Mouse (Mus musculus) heart, embryonic 14.5 days (tissue): ENCODE measurements around the gene Acod1. TPM values are rescaled to one million over a fixed set of nuclear protein-coding genes. Genes with fewer than 3 reads are reported as not detected.

Experiments used
- ATAC-seq: fragments of 200-750 bp; cut with Nextera tagmentation; 2 replicates; pipeline ENCODE4 v1.8.0; 2017; ENCODE audit warnings: low read depth, moderate TSS enrichment; ENCODE audit not compliant: insufficient number of reproducible peaks, insufficient read depth, low FRiP score
- H3K27ac ChIP-seq, 2 experiments: fragments of 200-500 bp in 1 of 2; fragments of 300-500 bp in 1 of 2; sonication (generic) in 1 of 2; replicated peaks in 1 of 2; 2 replicates each; pipeline ENCODE4 v1.5.1; 2012 to 2014; ENCODE audit warnings: low read depth in 2 of 2, low read length in 2 of 2, control low read depth in 1 of 2, mild to moderate bottlenecking in 1 of 2, mixed read lengths in 1 of 2; ENCODE audit not compliant: control insufficient read depth in 1 of 2, insufficient read depth in 1 of 2
- H3K27me3 ChIP-seq: fragments of 300-500 bp; sonication (generic); 2 replicates; pipeline ENCODE4 v1.6.1; 2014; ENCODE audit warnings: mild to moderate bottlenecking, low read length, control low read depth; ENCODE audit not compliant: control insufficient read depth, insufficient read depth
- H3K36me3 ChIP-seq: fragments of 300-500 bp; sonication (generic); 2 replicates; pipeline ENCODE4 v1.6.1; 2014; ENCODE audit warnings: mild to moderate bottlenecking, control low read depth, low read length, mixed read lengths; ENCODE audit not compliant: control insufficient read depth, insufficient read depth
- H3K4me1 ChIP-seq, 2 experiments: fragments of 200-500 bp in 1 of 2; fragments of 300-500 bp in 1 of 2; sonication (generic) in 1 of 2; 2 replicates each; pipeline ENCODE4 v1.6.1; 2012 to 2014; ENCODE audit warnings: low read length in 2 of 2, control low read depth in 1 of 2, mixed read lengths in 1 of 2; ENCODE audit not compliant: control insufficient read depth in 2 of 2, insufficient read depth in 2 of 2
- H3K4me2 ChIP-seq: fragments of 300-500 bp; sonication (generic); 2 replicates; pipeline ENCODE4 v1.6.1; 2014; ENCODE audit warnings: mild to moderate bottlenecking, low read length
- H3K4me3 ChIP-seq, 2 experiments: fragments of 200-500 bp in 1 of 2; fragments of 300-500 bp in 1 of 2; sonication (generic) in 1 of 2; 2 replicates each; pipeline ENCODE4 v1.5.1; 2012 to 2014; ENCODE audit warnings: low read length in 2 of 2, mild to moderate bottlenecking in 2 of 2, control low read depth in 1 of 2, low read depth in 1 of 2, moderate library complexity in 1 of 2; ENCODE audit not compliant: control insufficient read depth in 1 of 2, insufficient read depth in 1 of 2
- H3K9ac ChIP-seq: fragments of 300-500 bp; sonication (generic); 2 replicates; pipeline ENCODE4 v1.6.1; 2014; ENCODE audit warnings: mild to moderate bottlenecking, low read length
- H3K9me3 ChIP-seq: fragments of 300-500 bp; sonication (generic); 2 replicates; pipeline ENCODE4 v1.6.1; 2016; ENCODE audit warnings: low read length, control low read depth; ENCODE audit not compliant: control insufficient read depth
- WGBS: fragments of 180-500 bp; shearing (Covaris S2); extraction: QIAGEN DNeasy Blood & Tissue Kit; methylation state at CpG from one replicate; pipeline ENCODE4 v1.1.7; 2014; 5-methylcytosine and 5-hydroxymethylcytosine counted together
- polyA plus RNA-seq: library from polyadenylated mRNA; unstranded; fragments of >200 nt; fragmentation: Nextera tagmentation; extraction: Ambion mirVana; gene quantifications from 2 replicates; pipeline ENCODE4 v1.2.1, GENCODE M21; 2014

The Acod1 gene
- polyA plus RNA-seq, 1 experiment from 2014 or later = not detected

DNA sequence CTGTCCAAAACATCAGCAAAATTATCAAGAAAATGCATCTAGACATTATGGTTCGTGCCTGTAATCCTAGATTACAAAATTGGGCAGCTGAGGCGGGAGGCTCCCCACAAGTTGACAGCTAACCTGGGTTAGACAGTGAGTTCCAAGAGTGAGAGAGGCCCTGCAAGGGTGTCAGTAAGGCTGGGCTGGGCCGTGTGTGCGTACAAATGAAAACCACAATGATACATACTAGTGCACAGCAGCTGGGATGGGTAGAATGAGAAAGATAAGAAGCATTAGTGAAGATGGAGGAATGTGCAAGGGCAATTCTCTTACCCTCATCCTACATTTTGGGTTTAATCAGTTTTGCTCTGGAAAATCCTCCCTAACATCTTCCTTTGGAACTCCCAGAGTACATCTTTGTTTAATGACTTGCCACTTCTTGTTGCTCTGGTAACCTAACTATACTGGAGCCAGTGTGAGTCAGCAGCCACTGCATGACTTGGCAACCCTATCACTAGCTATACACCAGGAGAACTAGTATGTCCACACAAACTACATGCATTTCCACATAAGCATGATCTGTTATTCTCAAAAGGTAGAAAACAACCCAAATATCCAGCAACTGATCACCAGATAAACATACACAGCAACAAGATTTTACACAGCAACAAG, 40.0 kb downstream of the Acod1 start:
- Histone ChIP-seq H3K4me2 (no peak overlapping the region), H3K9ac (no peak overlapping the region), H3K4me3 (no peak overlapping the region), H3K36me3 (peaks cover 79% of the 10 kb centered on the region), H3K27ac (no peak overlapping the region), H3K9me3 (no peaks in the 10 kb centered on the region), H3K27me3 (no peaks in the 10 kb centered on the region), H3K4me1 (no peaks in the 10 kb centered on the region)
- WGBS = 90% methylated on average over 4 of the region's 4 CpGs
- no peak for ATAC-seq

DNA sequence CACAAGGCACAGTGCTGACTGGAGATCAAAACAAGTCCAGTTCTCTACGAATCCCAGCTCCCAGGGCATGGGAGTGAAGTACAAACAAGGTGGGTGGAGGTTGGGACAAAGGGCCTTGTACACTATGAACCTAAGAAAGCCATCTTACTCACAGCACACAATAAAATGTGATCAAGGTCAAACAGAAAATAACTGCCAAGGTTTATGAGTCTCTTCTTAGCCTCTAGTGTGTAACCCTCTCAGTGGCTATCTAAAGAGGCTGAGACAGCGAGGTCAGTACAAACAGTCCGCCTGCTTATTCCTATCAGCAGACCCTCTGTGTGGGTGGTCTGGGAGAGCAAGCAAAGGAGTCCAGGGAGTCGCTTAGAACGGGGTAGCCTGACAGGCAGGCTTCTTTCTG, 41.1 kb downstream of the Acod1 start:
- H3K4me1 ChIP-seq = no peaks in the 10 kb centered on the region
- H3K9me3 ChIP-seq = no peaks in the 10 kb centered on the region
- WGBS = 67% methylated on average over 5 of the region's 5 CpGs
- H3K4me2 ChIP-seq = no peak overlapping the region
- no peak overlapping the region for H3K4me3 ChIP-seq
- H3K9ac ChIP-seq = no peak overlapping the region
- H3K36me3 ChIP-seq = peaks cover 83% of the 10 kb centered on the region
- no peak overlapping the region for H3K27ac ChIP-seq
- no peak for ATAC-seq
- H3K27me3 ChIP-seq = no peaks in the 10 kb centered on the region

DNA sequence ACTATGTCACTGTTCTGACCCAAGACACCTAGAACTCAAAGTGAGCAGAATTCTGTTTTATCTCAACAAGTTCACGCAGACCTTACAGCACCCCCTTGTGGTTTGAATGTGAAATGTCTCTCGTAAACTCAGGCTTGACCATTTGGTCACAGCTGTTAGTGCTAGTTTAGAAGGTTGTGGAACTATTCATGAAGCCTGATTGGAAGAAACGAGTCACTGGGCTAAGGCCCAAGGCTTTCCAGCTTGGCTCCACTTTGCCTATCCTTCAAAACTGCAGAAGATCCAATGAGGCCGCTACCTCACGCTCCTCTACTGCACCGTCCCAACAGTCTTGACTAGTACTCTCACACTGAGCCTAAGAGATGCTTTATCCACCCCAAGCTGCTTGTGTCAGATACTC, 41.8 kb downstream of the Acod1 start:
- no peak overlapping the region for H3K9ac ChIP-seq
- H3K4me2 ChIP-seq = no peak overlapping the region
- H3K4me3 ChIP-seq = no peak overlapping the region
- peaks cover 84% of the 10 kb centered on the region for H3K36me3 ChIP-seq
- H3K4me1 ChIP-seq = peaks cover 0 to 4% of the 10 kb centered on the region in 2 experiments; a peak in 1 of 4 replicates
- no peaks in the 10 kb centered on the region for H3K9me3 ChIP-seq
- no peak overlapping the region for H3K27ac ChIP-seq
- WGBS = 71% methylated on average over 6 of the region's 6 CpGs
- no peaks in the 10 kb centered on the region for H3K27me3 ChIP-seq
- ATAC-seq = no peak

DNA sequence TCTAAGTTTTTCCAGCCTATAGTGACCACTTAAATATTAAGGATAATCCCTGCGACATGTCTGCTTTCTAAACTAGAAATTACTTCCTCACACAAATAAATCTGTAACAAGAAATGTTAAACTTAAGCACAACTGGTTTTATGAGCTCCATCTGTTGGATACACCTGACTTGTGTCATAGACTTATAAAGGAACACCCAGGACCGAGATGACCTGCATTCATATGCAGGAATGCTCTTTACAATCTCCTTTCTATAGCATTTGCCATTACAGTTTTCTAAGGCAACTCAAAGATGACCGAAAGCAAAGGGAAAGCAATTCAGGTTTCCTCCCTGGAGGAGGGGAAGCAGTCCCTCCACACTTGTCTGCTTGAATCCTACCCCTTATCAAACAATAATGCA, 46.5 kb downstream of the Acod1 start:
- WGBS = 93% methylated on average over 3 of the region's 3 CpGs
- no peaks in the 10 kb centered on the region for H3K9me3 ChIP-seq
- H3K4me1 ChIP-seq = peaks cover 0 to 10% of the 10 kb centered on the region in 2 experiments; a peak in 3 of 4 replicates
- H3K4me2 ChIP-seq = no peak overlapping the region
- H3K27me3 ChIP-seq = no peaks in the 10 kb centered on the region
- H3K4me3 ChIP-seq = no peak overlapping the region
- H3K36me3 ChIP-seq = peaks cover 68% of the 10 kb centered on the region
- no peak for ATAC-seq
- no peak overlapping the region for H3K9ac ChIP-seq
- no peak overlapping the region for H3K27ac ChIP-seq

DNA sequence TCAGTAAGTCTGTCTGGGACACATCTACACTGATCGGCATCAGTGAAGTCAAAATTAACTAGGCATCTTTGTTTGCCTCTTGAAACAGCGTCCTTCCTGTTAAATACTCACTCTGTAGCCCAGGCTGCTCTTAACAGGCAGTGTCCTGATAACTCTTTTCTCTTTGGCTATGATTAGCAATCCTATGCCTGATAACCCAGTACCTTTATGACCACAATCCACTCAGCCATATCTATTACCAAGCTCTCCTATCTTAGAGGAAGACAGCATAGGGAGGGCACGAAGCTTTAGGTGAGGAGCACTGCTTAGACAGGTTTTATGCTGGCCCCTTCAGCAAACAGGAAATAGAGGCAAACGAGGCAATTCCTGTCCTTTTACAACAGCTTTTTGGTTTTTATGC, 46.9 kb downstream of the Acod1 start:
- H3K4me1 ChIP-seq = peaks cover 0 to 10% of the 10 kb centered on the region in 2 experiments; a peak in 3 of 4 replicates
- no peaks in the 10 kb centered on the region for H3K9me3 ChIP-seq
- ATAC-seq = no peak
- WGBS = 41% methylated on average over 4 of the region's 4 CpGs
- no peak overlapping the region for H3K9ac ChIP-seq
- no peak overlapping the region for H3K4me3 ChIP-seq
- peaks cover 64% of the 10 kb centered on the region for H3K36me3 ChIP-seq
- H3K27ac ChIP-seq = no peak overlapping the region
- H3K27me3 ChIP-seq = no peaks in the 10 kb centered on the region
- H3K4me2 ChIP-seq = no peak overlapping the region

DNA sequence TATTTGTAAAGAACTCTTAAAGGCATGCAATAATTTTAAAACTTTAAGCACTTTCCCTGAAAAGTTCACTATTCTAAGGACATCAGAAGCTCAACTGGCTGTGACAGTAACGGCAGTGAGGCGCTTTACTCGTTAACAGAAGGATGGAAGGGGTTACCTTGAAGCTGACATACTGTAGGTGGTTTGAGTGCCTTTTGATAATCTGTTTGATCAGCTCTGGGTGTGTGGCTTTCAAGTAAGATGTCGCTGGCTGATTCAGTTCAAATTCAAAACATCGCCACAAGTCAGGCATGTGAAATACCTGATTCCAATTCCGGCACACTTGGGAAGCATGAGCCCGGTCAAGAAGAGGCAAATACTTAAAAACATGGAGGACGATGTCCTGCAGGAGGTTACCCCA, 48.3 kb downstream of the Acod1 start:
- no peaks in the 10 kb centered on the region for H3K27me3 ChIP-seq
- no peak for ATAC-seq
- peaks cover 0 to 10% of the 10 kb centered on the region in 2 experiments; a peak in 3 of 4 replicates for H3K4me1 ChIP-seq
- 90% methylated on average over 8 of the region's 8 CpGs for WGBS
- no peaks in the 10 kb centered on the region for H3K9me3 ChIP-seq
- no peak overlapping the region for H3K4me3 ChIP-seq
- no peak overlapping the region for H3K27ac ChIP-seq
- H3K4me2 ChIP-seq = no peak overlapping the region
- no peak overlapping the region for H3K9ac ChIP-seq
- H3K36me3 ChIP-seq = peaks cover 54% of the 10 kb centered on the region

DNA sequence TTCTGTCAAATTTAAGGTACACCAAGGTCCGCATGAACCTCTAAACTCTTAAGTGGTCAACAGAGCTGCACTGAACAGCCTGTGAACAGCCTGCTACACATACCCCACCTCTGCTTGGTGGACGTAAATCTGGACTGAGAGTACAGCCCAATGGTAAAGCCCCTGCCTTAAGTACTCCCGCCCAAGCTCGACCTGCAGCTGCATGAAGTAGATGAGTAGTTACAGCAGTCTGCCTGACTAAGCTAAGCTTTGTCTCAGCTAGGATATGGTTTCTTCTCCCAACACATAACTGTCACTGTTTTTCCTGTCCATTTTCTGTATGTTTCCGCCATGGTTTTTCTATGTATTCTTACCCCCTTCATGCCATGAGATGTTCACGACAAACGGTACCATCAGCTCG, 49.0 kb downstream of the Acod1 start:
- Histone ChIP-seq H3K9ac (no peak overlapping the region), H3K4me2 (no peak overlapping the region), H3K4me3 (no peak overlapping the region), H3K27ac (no peak overlapping the region), H3K4me1 (peaks cover 0 to 10% of the 10 kb centered on the region in 2 experiments; a peak in 3 of 4 replicates), H3K9me3 (no peaks in the 10 kb centered on the region), H3K27me3 (no peaks in the 10 kb centered on the region), H3K36me3 (peaks cover 51% of the 10 kb centered on the region)
- ATAC-seq = no peak
- WGBS = 91% methylated on average over 8 of the region's 8 CpGs

DNA sequence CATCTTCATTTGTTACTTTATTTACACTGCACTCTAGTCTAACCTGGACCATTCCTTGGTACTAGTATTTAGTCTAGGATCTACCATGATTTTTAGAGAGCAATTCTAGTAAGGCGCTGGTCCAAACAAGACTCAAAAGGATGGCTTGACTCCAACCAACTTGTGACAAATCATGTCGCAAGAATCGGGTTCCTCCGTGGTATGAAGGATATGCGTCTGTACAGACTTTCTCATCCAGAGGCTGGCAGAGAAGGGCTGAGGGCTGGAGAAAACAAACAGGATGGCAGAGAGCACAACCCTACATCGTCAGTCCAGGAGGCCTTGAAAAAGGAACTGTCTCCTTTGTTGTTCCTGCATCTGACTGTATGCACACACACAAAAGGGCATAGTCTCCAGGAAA, 49.8 kb downstream of the Acod1 start:
- WGBS = 84% methylated on average over 6 of the region's 6 CpGs
- H3K36me3 ChIP-seq = peaks cover 43% of the 10 kb centered on the region
- no peaks in the 10 kb centered on the region for H3K9me3 ChIP-seq
- peaks cover 0 to 10% of the 10 kb centered on the region in 2 experiments; a peak in 3 of 4 replicates for H3K4me1 ChIP-seq
- H3K27me3 ChIP-seq = no peaks in the 10 kb centered on the region
- H3K4me3 ChIP-seq = no peak overlapping the region
- peak overlapping the region; percentile 77; the same call in 1 of the 2 replicates for H3K4me2 ChIP-seq
- no peak overlapping the region for H3K27ac ChIP-seq
- H3K9ac ChIP-seq = no peak overlapping the region
- no peak for ATAC-seq
